Mouse (Mus musculus): ENCODE results near the gene Thsd4.
A peak's percentile ranks its signal among the peaks of the same experiment; 100 is the strongest.
"Not testable (repeated sequence)": the region's sequence is repeated elsewhere in the genome, so short reads cannot be mapped to it uniquely, and the experiment has no call there.

Gene Thsd4

DNA sequence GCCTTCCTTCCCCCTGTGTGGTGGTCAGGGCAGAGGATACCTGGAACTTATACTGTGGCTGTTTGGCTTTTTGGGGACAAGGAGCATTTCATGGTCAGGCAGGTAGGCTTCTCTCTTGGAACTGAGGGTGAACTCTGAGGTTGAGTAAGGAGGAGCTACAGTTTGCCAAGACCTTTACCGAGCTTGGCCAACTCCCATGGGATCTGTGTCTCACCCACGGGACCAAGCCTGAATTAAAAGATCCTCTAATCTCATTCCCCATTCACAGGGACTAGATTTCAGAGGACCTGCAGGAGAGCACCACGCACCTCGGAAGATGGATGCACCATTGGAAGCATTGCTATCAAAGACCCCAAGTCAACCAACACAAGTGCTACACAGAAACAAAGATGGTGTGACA is 487.0 kb downstream of the Thsd4 start:
- DNase-seq: no peak

DNA sequence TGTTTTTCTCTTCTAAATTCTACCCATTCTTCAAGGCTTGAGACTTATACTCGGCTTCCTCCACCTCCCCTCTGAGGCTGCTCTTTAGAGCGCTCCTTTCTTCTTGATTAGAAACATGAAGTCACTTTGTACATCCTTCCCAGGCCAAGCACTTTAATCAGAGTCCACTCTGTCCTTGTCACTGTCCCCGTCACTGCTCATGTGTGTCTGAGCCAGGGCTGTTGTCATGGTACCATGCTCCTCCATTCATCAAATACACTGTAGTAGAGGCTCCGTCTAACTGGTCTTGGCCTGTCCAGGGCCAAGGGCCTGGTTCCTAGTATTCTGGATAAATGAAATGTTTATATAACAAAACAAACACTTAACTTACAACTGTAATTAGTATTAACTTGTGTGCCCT is 494.6 kb downstream of the Thsd4 start:
- DNase-seq: no peak

DNA sequence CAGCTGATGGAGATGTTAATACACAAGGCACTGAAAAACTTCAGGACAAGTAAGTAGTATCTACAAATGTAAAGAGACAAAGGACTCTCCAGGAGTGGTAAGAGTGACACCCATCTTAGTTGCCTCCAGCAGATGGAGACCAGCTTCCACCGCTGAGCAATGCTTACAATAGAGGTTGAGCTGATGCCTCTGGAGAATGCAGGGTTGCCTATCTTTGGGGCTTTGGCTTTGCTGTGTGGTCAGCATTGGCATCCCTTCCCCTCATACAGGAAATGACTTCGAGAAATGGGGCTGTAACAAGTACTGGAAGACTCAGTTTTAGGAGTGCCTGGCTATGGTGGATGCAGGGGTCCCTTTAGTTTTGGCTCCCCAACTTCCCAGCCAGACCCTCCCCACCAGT is 495.1 kb downstream of the Thsd4 start:
- DNase-seq: no peak

DNA sequence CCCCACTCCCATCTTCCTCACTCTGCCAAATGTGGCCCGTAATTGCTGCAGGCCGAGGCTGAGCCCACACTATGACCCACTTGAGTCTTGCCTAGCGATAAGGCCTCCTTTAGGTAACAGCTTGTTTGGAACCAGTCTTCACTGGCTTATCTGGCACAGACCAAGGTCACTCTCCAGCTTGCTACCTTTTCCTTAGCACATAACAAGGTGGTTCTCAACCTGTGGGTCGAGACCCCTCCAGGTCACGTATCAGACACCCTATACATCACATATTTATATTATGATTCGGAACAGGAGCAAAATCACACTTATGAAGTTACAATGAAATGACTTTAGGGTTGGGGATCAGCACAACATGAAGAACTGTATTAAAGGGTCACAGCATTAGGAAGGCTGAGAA is 495.9 kb downstream of the Thsd4 start:
- DNase-seq: no peak

DNA sequence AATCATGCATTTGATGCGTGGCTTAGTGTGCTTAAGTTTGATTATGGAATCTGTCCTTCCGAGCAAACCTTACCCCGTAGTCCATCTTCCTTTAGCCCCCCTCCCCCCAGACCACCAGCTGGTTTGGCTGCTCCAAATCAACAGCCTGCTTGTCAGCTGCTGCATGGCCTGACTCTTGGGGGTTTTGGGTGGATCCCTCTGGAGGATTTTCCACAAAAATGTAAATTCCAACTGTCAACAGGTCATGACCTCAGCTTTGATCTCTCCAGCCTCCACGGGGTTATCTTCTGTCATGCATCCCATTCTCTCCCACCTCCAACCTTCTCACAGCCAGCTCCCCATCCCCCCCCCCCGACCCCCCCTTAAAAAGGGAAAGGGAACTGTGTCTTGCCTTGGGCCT is 496.9 kb downstream of the Thsd4 start:
- no peak for DNase-seq

DNA sequence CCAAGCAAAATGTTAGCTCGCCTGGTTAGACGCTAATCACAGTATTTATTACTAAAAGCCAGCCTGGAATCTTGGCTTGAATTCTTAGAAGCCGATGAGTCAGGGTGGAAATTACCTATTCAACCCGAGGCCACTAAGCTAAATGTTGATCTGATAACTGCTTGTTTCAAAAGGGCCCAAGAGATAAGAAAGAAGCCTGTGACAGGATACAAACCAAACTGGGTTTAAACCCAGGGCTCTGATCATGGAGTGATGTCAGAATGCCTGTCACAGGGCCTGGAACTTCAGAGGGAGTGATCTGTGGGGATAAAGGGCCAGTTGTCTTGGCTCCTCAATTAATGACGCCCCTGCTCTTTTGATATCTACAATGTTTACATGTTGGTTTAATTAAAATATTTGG is 497.3 kb downstream of the Thsd4 start:
- no peak for DNase-seq

DNA sequence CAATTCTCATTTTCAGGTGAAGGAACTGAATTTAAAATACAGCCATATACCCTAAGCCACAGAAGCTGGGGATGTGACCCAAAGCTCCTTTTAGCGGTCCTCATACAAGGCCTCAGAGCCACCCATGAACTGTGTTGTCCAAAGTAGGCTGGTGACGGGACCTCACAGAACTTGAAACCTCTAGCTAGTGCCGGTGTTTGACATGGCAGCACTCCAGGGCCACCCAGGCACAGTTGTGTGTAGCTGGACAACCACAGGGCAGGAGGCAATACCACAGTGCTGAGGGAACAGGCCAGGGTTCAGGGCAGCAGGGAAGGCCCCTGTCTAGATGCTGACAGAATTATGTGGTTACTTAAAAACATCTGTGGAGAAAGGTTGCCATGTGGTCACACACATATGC is 499.5 kb downstream of the Thsd4 start:
- no peak for DNase-seq

DNA sequence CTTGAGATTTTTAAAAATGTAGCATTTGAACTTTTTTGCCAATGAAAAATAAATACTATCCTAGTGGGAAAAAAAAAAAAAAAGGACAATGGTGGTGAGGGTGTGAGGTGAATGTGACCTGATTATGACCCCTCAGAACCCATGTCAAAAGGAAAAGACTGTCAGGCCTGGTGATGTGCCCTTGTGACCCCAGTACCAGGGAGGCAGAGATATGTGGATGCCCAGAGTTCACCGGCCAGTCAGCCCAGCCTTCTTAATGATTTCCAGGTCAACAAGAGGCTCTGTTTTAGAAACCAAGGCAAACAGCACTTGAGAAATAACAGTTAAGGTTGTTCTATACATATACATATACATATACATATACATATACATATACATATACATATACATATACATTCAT is 501.4 kb downstream of the Thsd4 start:
- no peak for DNase-seq

DNA sequence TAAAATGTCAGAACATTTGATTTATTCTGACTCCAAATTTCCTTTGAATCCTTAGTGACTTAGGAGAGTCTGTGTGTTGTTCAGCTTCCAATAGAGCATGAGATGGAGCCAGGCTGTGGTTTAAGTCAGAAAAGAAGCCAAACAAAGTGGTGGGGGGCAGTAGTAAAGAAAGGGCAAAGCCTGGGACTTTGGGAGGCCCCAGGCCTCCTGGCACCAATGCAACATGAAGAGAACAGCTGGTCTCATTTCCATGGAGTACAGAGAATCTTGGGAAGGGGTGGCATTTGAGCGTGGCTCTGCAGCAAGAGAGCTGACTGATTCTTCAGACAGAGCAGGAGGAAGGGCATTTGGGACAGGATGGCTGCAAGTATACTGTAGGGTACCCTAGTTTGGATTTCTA is 511.6 kb downstream of the Thsd4 start:
- DNase-seq: no peak

DNA sequence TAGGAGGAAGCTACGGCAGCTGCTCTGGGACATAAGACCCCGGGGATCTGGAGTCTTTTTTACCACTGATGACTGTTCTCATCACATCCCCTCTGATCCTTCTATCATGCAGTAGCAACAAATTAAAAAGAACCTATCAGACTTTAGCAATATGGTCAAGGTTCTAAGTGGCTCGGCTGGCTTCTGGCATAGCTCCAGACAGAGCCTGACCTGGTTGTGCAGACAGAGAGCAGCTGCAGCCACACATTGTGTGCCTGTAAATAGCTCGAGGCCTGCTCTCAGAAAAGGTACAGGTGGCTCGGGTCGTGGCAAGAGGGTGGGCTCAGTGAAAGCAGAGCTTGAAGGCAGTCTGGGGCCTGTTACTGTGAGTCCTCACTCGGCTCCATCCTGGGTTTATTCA is 512.9 kb downstream of the Thsd4 start:
- DNase-seq: no peak

DNA sequence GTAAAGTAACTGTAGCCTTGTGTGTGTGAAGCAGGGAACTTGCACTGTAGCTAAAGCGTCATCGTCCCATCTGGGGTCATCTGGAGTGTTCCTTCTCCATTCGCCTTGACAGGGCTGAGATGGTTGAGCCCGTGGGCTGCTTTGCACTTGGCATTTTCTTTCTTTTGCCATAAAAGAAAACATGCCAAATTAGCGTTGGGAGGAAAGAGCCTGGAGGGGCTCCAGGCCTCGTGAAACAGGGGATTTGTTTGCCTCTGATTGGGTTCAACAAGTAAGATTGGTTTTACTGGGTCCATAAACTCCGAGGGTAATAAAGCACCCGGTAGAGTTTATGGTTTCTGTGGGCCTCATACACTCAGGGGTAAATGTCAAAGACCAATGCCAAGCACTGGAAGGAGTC is 519.5 kb downstream of the Thsd4 start:
- no peak for DNase-seq

DNA sequence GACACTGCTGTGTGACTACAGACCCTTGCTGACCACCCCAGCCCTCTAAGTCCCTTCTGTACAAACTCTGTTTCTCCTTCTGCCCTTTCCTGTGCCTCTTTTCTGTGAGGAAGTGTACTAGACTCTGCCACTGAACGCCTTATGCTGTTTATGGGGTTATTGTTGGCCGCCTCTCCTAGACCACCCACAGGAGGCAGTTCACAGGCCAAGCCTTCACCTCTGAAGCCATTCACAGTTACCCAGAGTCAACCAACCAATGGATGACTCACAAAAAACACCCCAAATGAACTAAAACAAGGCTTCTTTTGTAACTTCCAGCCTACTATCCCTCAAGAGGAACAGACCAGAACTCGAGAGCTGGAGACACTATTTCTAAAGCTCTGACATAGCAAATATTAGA is 520.4 kb downstream of the Thsd4 start:
- DNase-seq: no peak

DNA sequence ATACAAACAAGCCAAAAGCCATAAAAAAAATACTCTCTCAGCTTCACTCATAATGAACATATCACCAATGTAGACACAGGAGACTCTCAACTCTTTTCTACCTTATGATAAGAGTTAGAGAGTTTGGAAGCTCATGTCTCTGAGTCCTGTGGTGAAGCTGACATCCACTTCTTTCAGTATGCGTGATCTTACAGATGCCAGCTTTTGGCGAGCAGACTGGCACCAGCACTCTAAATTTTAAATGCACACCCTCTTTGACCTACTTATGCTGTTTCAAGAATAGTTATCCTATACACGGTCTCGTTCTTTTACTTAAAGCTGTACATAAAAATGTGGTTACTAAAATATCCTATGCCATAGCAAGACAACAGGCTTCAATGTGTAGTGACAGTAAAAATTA is 524.1 kb downstream of the Thsd4 start:
- DNase-seq: no peak

DNA sequence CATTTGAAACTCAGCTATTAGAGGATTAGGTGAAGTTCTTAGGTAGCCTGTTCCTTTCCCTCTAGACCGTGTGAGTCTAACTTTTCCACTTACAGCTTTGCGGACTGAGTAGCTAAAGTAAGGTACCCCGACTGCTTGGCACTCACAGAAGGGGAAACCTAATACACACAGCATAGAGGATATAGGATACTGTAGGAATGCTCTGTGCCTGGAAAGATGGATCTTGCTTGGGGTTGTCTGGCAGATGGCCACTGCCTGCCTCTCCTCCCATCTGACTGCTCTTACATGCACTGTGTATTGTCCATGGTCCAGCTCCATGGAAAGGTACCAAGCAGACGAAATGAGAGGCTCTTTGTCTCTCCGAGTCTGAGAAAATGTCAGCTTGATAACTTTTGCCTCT is 530.4 kb downstream of the Thsd4 start:
- no peak for DNase-seq

DNA sequence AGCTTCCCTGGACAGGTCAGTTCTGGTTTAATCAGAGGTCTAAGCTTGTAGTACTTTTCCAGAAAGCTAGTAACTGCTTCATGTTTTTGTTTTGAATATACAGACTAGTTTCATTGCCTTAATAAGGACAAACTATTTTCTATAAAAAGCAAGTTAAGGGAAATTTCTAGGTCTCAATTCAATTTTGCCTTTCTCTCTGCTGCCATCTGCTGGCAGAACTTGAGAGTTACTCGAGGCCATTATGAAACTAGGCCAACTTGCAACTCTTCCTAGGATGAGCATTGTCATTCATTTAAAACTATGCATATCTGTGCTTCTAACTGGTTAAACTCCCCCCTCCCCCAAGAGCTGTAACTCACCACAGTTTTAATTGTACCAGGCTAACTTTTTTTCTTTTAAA is 532.0 kb downstream of the Thsd4 start:
- DNase-seq: peak; percentile 80

DNA sequence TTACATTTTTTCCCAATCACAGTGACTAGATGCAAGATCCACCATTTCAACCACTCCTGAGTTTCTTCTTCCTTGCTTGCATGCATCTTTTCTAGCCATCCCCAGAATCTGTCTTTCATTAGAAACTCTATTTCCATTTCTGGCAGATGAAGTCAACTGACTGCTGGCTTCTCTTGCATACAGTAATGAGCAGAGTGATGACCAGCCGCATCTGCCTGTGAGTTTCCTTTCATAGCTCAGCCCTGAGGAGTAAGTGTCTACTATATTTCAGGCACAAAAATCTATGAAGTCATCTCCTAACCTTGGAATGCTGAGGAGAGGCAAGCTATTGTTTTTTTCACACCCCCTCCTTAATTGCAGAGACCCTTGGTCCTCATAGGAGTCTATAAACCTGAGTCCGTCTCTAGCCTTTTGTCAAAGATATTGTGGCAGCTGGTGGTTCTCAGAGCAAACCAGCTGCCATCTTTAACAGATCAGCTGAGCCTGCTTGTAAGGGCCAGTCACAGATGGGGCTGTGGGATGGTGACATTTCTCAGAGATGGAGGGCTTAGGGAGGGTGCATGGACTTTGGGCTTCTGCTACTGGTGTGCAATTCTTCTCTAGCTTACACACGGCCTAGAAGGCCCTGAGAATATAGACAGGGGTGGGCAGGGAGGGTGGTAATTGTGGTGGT is 535.8 kb downstream of the Thsd4 start:
- no peak for DNase-seq

DNA sequence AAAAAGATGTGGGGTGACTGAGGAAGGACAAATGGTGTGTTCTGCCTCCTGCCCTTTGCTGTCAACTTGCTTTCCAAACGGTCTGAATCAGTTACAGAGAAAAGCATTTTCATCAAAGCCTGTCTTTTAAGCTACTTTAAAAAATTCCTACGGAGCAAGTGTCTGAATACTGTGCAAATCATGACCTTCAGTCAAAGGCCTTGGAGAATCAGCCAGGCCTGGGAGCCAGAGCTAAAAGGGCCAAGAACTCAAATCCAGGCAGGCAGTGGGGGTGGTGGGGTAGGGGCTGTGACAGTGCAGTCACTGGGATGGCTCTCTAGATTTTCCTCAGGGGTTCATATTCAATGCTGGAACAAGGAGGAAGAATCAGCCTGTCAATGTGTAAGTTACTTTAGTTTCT is 540.7 kb downstream of the Thsd4 start:
- DNase-seq: no peak

DNA sequence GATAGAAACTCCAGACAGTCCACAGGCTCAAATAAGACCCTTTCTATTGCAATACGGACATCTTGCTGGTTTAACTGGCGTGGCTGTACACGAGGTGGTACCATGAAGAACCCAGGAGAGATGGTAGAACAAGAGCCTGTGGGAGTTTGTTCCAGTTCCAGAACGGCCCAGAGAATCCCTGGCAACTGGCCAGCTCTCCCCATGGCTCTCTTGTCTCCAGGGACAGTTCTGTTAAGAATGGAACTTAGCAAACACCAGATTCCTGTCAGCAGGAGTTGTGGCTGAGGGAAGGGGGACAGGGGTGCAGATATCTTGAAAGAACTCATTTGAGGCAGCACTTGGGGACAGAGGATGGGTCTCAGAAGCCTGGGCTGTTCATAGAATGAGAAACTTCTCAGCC is 550.6 kb downstream of the Thsd4 start:
- no peak for DNase-seq

DNA sequence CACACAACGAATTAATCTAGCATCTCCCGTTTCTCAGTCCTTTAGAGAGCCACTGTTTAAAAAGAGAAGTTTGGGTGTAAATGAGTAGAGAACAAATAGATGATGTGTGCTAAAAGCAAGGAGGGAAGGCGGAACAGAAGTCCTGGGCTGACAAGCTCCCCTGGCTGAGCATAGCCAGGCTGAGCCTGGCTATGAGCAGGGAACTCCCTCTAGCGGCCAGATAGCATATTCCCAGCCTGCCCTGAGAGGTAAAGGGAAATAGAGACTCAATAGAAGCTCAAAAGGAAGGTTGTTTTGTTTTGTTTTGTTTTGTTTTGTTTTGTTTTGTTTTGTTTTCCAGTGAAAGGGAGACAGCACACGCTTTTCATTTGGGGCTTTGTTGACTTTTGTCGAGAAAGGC is 552.5 kb downstream of the Thsd4 start:
- DNase-seq: peak; percentile 67

DNA sequence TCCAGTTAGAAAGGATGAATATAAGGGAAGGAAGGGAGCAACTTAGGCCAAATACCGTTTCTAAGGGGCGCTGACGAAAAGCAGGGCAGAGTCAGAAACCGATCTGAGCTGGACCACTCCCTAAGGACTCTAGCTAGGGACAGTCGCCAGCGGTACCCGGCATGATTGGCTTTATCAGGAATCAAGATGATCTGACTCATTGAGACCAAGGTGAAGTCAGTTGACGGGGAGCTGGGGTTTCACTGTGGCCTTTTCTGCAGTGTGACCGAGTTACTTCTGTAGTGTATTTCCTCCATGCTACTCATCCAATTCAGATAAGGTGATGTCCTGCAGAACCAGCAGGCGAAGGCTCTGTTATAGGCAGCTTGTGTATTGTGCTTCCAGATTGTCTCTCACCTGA is 556.8 kb downstream of the Thsd4 start:
- no peak for DNase-seq

DNA sequence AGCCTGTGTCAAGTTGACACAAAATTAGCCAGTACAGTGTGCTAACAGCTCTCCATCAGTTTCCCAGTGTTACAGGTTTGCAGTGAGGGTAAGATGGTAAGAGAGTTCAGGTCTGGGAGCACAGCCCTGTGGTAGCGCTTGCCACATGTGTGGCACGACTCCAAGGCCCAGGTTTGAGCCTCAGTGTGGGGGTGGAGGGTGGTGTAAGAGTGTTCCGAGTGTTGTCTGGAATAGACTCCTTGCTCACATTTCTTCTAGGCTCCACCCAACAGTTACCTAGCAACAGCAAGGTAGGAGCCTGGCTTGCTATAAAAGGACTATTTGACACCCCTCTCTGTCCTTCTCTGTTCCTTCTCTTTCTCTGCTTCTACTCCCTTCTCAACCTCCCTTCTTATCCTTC is 557.5 kb downstream of the Thsd4 start:
- DNase-seq: no peak

DNA sequence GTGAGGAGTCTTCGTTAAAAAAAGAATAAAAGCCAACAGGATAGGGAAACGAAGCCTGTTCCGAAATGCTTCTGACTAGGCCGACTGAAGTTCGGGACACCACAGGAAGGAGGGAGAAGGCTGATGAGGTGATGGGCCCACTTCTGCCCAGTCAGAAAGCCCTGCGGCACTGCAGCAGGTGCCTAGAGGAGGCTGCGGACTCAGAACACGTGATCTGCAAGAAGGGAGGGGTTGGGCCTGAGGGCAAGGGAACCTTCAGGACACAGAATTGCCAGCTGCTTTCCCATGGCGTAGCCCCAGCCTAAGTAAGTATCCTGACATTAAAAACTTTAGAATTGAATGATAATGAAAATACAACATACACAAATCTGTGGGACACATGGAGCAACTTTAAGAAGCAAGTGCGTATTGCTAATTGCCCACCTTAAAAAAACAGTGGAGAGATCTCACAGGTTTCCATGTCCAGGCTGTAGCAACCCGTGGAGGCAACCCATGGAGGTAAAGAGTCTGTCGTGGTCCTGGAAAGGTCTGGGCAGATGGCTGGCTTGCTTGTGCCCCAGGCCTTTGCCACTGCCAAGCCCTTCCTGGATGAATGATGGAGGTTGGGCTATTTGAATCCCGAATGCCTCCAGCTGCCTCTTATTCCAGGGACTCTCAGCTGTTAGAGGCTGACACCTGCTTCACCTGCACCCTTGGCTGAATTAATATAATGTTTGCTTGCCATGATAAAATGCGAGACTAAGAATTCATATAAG is 560.5 kb downstream of the Thsd4 start:
- no peak for DNase-seq

DNA sequence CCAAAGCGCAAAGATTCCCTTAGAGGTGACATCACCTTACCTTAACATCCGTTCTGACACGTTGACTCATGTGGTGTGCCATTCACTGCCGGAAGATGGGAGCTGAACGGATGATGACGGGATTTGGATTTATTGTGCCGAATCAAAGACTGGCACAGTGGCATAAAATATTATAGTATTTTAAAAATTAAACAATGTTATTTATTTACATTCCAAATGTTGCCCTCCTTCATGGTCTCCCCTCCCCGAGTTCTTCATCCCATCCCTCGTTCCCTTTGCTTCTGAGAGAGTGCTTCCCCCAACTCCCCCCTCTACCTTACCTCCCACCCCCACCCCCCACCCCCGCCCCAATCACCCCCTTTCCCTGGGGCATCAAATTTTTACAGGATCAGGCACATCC is 561.3 kb downstream of the Thsd4 start, which contains the start of gene Nr2e3:
TSS of gene Nr2e3 (minus strand) at position 101 of the 400 bp plus-strand sequence.
- no peak for DNase-seq

DNA sequence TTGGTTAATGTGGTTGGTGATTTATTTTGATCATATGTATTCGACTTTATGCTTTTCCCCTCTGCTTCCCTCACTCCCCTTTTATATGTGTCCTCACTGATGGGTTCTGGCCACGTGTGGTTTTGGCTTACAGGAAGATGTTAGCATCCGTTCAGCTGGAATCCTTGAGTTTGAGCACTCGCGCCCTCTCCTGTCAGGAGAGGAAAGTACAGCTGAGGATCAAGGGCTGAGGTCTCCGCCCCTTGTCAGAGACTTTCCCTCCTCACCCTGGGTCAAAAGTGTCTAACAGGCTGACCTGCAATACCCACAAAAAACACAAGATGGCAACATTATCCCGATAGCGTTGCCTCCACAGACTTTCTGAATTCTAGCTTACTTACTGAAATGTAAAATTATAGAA is 562.6 kb downstream of the Thsd4 start:
- peak; percentile 60 for DNase-seq

DNA sequence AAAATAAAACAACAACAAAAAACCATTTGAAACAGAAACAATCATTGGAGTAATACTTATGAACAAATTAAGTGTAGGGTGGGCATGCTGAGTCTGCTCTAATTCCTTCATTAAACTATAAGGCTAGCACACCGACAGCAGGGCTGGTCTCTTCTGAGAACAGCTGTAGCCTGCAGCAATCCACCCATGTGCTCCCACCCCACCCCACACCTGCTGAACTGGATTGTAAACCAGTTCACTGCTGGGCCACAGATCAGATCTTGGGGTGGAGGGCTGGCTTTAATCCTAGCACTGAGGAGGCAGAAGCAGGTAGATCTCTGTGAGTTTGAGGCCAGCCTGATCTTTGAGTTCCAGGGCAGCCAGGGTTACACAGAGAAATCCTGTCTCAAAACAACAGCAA is 563.7 kb downstream of the Thsd4 start:
- DNase-seq: not testable (repeated sequence)
